In the genomic region with DNA sequence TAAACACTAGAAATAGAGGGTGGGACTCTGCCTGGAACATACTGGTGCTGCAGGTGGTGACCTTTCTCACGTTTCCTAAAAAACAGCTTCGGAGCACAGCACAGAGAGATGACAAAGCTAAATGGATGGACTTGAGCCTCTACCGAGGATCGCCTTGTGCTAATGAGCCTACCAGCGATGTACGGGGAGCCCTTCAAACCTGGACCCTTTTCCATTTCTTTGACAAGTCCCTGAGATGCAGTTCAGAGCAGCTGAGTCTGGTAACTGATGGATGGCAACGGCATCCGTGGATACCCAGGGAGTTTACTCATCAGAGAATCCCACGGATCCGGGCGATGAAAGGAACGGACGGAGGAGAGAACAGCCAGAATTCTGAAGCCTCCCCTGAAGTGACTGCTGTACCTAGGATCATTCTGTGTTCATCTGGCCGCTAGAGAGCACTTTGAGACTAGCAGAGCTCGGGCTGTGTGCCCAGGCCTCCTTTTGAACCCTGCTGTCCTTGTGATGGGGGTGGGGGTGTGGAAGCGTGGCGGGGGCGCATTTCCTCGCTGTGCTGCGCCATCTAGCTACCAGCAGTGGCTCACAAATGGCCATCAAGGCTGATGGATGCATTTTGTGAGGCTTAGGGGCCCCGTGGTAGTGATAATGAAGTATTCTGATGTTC, we compare ENCODE assay signal across 8 mouse cellular contexts. TPM values are rescaled to one million over a fixed set of nuclear protein-coding genes. Genes with fewer than 3 reads are reported as not detected.
DNase-seq lines count a peak whose midpoint lies in the region; ATAC-seq and TF ChIP-seq lines count a peak whose summit lies in the region.

No protein-coding gene starts in this region.

- peak overlapping the region; percentile 22 for H3K4me3 ChIP-seq in cortical plate, adult 2 months (ENCODE audit: insufficient read depth, low read length)
- peak overlapping the region; percentile 51 for H3K4me3 ChIP-seq in gastrocnemius, adult 2 months
- H3K4me3 ChIP-seq in hindbrain, embryonic 14.5 days (replicated peaks; ENCODE audit: low read length), result peak overlapping the region; percentile 26

- intact Hi-C loops in gastrocnemius, adult 2 months (cut with DNase I), result no loop called here

- H3K4me2 ChIP-seq in hindbrain, embryonic 14.5 days (replicated peaks), result peak overlapping the region; percentile 55

- peaks cover 3% of the 10 kb centered on the region; the same call in 1 of the 2 replicates for H3K4me1 ChIP-seq in cortical plate, adult 2 months (ENCODE audit: control insufficient read depth, insufficient read depth, low read length)
- peaks cover 9% of the 10 kb centered on the region for H3K4me1 ChIP-seq in hindbrain, embryonic 14.5 days (replicated peaks; ENCODE audit: control insufficient read depth, insufficient read depth, low read length)

- no peak for TF ChIP-seq POLR2A in cortical plate, adult 2 months (IDR thresholded peaks at IDR 0.05; ENCODE audit: extremely low read depth, insufficient read depth, low read length)

- peak; percentile 82 for DNase-seq in adrenal gland, postnatal 10 days
- peak; percentile 57 for DNase-seq in gastrocnemius, adult 2 months
- DNase-seq in hindbrain, embryonic 14.5 days (ENCODE audit: low spot score), result peak; percentile 84
- DNase-seq in layer of hippocampus, postnatal 25 days (ENCODE audit: extremely low spot score in 1 of 2, low spot score in 1 of 2), result peak; percentile 62 to 64
- peak; percentile 68 for DNase-seq in lung, postnatal 10 days
- peak; percentile 87 for DNase-seq in right cerebral cortex, adult 18-20 months
- DNase-seq in c-Kit-positive CD71-positive TER-119-positive erythroid progenitor cells, embryonic 14.5 days (ENCODE audit: low spot score), result no peak

- peak; percentile 59 for TF ChIP-seq CTCF in cortical plate, adult 2 months (IDR thresholded peaks at IDR 0.05; ENCODE audit: extremely low read depth, insufficient read depth, low read length)
- TF ChIP-seq CTCF in gastrocnemius, adult 2 months (IDR thresholded peaks at IDR 0.05), result peak; percentile 49

- no peaks in the 10 kb centered on the region for H3K9me3 ChIP-seq in hindbrain, embryonic 14.5 days (ENCODE audit: control insufficient read depth, low read length)

- no peak overlapping the region for H3K27ac ChIP-seq in cortical plate, adult 2 months (ENCODE audit: insufficient read depth, low read length)
- H3K27ac ChIP-seq in gastrocnemius, adult 2 months, result no peak overlapping the region
- peak overlapping the region; percentile 58 for H3K27ac ChIP-seq in hindbrain, embryonic 14.5 days

- peak overlapping the region; percentile 41 for H3K9ac ChIP-seq in hindbrain, embryonic 14.5 days

- no peaks in the 10 kb centered on the region for H3K36me3 ChIP-seq in hindbrain, embryonic 14.5 days (replicated peaks; ENCODE audit: control insufficient read depth, insufficient read depth)

- 6% methylated on average over 21 of the region's 21 CpGs for WGBS in hindbrain, embryonic 14.5 days

- peak; percentile 92 for ATAC-seq in hindbrain, embryonic 14.5 days (ENCODE audit: low FRiP score)

- H3K27me3 ChIP-seq in hindbrain, embryonic 14.5 days (ENCODE audit: control insufficient read depth, insufficient read depth, low read length), result no peaks in the 10 kb centered on the region

RNA-seq across cellular contexts. Expression of a gene that starts 1.6 kb away (rescaled TPM):
- total RNA-seq in adrenal gland, postnatal 10 days (2021), result 10 to 100 TPM in 1 of 2 experiments, 1 to 10 TPM in 1; 7.3 to 12.3 TPM
- polyA plus RNA-seq in cortical plate, adult 2 months (2012; rRNA removed), result 16.1 and 17.2 TPM in 2 replicates
- 1 to 10 TPM in 1 of 2 experiments, under 1 TPM in 1; 0.99 to 1.0 TPM for total RNA-seq in gastrocnemius, adult 2 months (2021)
- polyA plus RNA-seq in hindbrain, embryonic 14.5 days (2014; fragmentation: Nextera tagmentation; extraction: Ambion mirVana), result 11.8 and 12.3 TPM in 2 replicates
- 1 to 10 TPM; 6.2 to 6.8 TPM for total RNA-seq in layer of hippocampus, postnatal 25 days (2021)
